Mouse (Mus musculus) thymus, adult 18-20 months (tissue): ENCODE results near the gene Nim1k.
"Not testable (repeated sequence)": the region's sequence is repeated elsewhere in the genome, so short reads cannot be mapped to it uniquely, and the experiment has no call there.

Experiments
- DNase-seq, 2 experiments: peaks; one replicate each; pipeline ENCODE4 v3.0.0; 2022; ENCODE audit warnings: mixed read lengths in 2 of 2

Gene Nim1k

DNA sequence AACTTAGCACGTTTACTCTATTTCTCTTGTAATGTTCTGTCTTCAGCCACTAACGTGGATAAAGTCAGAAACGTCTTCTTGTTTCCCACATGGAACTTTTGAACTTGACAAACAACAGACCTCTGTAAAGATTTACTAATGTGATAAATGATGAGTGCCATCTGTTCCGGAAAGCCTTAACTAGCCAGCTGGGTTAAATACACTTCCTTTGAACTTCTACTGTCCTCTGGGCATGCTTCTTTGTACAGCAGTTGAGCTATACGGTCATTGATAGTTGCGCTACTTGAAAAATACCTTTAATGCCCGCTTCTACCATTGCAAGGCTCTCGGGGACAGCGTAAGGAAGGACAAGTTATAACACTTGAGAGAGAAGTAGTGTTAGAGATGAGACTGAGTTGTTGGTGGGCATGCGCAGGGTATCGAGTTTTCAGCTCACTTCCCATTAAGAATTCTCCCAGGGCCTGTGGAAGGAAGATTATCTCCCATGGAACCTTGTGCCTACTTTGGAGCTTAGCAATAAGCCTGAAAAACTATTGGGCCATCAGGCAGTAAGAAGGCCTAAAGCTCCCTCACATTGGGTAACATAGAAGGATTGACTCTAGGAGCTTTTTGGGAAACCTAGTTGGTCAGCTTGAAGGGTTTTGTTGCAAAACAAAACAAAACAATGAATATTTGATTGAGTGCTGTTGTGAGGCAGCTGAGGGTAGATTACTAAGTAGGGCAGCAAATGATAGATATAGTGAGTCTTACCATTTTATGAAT lies 71.1 kb downstream of the Nim1k start:
- no peak for DNase-seq

GRCm38 (mm10) chr13:119681161-119681560 lies 74.5 kb downstream of the Nim1k start:
- DNase-seq: no peak

DNA sequence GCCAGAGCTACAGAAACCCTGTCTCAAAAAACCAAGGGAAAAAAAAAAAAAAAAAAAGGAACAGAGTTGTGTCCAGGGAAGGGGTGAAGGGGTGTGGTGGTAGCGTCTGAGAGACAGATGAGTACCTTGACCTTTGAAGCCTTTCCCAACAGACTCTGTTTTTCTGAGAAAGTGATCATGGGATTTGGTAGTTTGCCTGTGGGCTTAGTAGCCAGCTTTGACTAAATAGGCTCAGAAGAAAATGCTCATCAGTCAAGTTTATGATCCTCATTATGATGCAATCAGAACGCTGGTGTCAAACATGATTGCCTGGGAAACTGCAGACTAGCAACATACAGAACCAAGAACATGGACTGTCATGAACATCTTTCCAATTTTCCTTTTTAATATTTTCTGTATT lies 76.0 kb downstream of the Nim1k start:
- DNase-seq: no peak

- no peak for DNase-seq
Measured at GRCm38 (mm10) chr13:119678794-119679193, 76.9 kb downstream of the Nim1k start.

DNA sequence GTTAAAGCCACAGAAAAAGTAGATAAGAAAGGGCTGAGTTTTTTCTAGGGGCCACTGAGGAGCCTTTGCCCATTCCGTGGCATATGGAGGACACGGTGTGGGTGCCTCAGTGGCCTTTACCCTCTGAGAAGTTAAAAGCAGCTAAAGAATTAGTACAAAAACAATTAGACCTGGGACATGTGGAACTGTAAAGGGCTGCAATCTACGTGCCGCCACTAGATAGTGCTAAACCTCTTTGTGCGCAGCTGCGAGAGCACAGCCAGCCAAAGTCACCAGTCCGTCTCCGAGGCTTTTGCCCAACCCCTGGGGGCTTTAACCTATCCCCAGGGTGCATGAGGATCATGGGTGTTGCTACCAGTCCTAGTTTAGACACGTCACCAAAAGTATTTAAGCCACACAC lies 94.3 kb downstream of the Nim1k start:
- DNase-seq: not testable (repeated sequence)
